Mouse (Mus musculus) activated CD4-positive, CD25-positive, alpha-beta regulatory T cell, adult 4 months (primary cell): ENCODE results near the gene Nog. TPM values are rescaled to one million over a fixed set of nuclear protein-coding genes. Genes with fewer than 3 reads are reported as not detected.

Experiments used
- ATAC-seq: one replicate; pipeline ENCODE4 v1.8.0; 2017
- polyA plus RNA-seq, 2 experiments: library from polyadenylated mRNA; unstranded; fragments of 100-300 nt; shearing (Covaris generic); gene quantifications; one replicate each; pipeline ENCODE4 v1.2.1; 2017

Nog gene
- polyA plus RNA-seq, 2 experiments from 2014 or later = not detected

GRCm38 (mm10) chr11:89267520-89267919, 34.6 kb downstream of the Nog start:
- ATAC-seq = no peak

GRCm38 (mm10) chr11:89265080-89265479, 37.1 kb downstream of the Nog start:
- no peak for ATAC-seq

GRCm38 (mm10) chr11:89259338-89259915, 42.7 kb downstream of the Nog start:
- ATAC-seq = no peak

GRCm38 (mm10) chr11:89257893-89258292, 44.2 kb downstream of the Nog start:
- no peak for ATAC-seq

- no peak for ATAC-seq
These were observed 48.2 kb downstream of the Nog start for GRCm38 (mm10) chr11:89253973-89254372.

Other genes starting within 250 kb of the Nog start
- gene Dgke, start 235.5 kb downstream of the Nog start, polyA plus RNA-seq = 1 to 10 TPM; 3.7 to 4.9 TPM
- not detected for gene Gm525, start 228.5 kb downstream of the Nog start, polyA plus RNA-seq